Mouse (Mus musculus) fat pad, adult 2 months (tissue): ENCODE results near the gene Slc35a5.

Experiments used
- DNase-seq: peaks from one replicate; pipeline ENCODE4 v3.0.0-alpha.2; 2011; ENCODE audit warnings: low read depth, low spot score; ENCODE audit errors: extremely low read depth

Slc35a5 gene

GRCm38 (mm10) chr16:45118760-45119159 lies 39.7 kb downstream of the Slc35a5 start:
- no peak for DNase-seq

GRCm38 (mm10) chr16:45117200-45117599 lies 41.3 kb downstream of the Slc35a5 start:
- DNase-seq = no peak

DNA sequence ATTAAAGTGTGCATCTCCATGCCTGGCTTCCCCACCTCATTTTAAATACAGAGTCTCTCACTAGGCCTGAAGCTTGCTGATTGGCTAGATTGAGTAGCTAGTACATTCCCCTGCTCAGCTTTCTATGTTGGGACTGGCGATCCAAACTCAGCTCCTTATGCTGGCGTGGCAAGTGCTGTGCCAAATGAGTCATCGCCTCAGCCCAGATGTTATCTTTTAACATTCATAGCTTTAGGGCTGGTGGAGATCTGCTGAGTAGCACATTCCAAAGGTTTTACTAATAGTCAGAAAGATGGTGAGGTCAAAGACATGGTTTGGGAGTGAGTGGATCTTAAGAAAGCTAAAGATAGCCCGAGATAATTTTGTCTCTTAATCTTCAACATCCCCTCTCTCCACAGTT lies 48.0 kb downstream of the Slc35a5 start:
- peak; percentile 11 for DNase-seq

GRCm38 (mm10) chr16:45108203-45108878 lies 50.2 kb downstream of the Slc35a5 start:
- no peak for DNase-seq

GRCm38 (mm10) chr16:45104993-45105392 lies 53.5 kb downstream of the Slc35a5 start:
- DNase-seq = no peak

GRCm38 (mm10) chr16:45100892-45101291 lies 57.6 kb downstream of the Slc35a5 start:
- DNase-seq = no peak

GRCm38 (mm10) chr16:45098886-45099210 lies 59.7 kb downstream of the Slc35a5 start:
- DNase-seq = no peak

DNA sequence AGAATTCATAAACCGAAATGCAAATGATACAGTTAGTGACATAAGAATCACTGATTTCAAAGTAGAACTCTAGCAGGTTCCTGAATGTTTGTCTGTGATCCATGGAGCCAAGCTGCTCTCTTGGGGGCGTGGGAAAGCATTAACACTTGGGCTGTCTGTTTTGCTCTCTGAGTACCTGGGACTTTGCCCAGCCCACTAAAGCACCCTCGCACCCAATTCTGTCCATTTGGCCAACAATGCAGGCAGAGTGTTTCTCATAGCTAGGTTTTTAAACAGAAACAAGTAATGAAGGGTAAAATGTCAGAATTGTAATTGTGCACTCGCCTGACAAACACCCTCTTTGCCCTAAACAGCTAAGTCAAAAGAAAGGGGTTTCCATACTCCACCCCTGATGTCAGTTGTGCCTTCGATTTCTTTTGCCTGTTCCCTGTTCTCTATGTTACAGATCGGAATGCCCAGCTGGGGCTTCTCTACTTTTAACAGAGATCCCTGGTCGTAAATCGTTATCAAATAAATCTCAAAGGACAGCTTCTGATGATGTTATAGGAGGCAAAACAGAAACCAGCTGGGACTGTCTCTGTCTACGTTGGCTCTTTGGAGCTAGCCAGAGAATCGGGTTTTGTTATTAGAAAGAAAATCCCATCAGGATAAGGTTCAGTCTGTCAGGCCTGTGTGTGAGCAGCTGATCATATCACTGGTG lies 60.2 kb downstream of the Slc35a5 start:
- DNase-seq = no peak

DNA sequence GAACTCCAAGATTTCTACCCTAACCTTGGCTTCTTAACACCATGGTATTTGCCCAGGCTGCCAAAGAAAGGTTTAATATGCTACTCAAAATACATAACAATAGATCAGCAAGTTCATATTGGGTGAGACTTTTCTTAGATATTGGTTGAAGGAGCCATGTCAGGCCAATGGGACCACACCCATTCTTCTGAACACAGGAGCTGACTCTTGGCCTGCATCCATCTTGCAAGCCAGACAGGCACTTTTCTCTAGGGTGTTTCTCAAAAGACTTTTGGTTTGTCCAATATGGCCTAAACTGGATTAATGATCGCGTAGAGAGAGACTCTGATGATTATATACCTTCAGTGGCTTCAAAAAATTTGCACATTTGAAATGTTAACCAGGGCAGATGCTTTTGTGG lies 61.0 kb downstream of the Slc35a5 start:
- DNase-seq = no peak

- DNase-seq = no peak
Observed at GRCm38 (mm10) chr16:45095561-45096482, 62.7 kb downstream of the Slc35a5 start.

DNA sequence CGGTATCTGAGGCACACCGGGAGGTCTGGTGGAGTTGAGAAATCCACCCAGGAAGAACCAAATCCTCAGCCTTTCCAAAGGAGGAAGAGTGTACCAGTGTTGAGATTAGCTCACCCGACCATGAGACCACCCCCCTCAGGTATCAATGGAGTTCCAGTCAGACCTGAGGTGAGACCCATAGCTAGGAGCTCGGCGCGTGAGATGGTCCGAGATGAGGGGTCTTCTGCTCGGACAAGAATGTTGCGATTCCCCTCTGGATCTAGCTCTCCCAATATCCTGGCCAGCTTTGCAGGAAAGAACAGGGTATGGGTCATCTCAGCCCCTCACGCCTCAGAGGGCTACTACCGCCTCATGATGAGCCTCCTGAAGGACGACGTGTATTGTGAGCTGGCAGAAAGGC lies 63.5 kb downstream of the Slc35a5 start:
- no peak for DNase-seq

- DNase-seq = no peak
Observed at GRCm38 (mm10) chr16:45094136-45094756, 64.3 kb downstream of the Slc35a5 start.

DNA sequence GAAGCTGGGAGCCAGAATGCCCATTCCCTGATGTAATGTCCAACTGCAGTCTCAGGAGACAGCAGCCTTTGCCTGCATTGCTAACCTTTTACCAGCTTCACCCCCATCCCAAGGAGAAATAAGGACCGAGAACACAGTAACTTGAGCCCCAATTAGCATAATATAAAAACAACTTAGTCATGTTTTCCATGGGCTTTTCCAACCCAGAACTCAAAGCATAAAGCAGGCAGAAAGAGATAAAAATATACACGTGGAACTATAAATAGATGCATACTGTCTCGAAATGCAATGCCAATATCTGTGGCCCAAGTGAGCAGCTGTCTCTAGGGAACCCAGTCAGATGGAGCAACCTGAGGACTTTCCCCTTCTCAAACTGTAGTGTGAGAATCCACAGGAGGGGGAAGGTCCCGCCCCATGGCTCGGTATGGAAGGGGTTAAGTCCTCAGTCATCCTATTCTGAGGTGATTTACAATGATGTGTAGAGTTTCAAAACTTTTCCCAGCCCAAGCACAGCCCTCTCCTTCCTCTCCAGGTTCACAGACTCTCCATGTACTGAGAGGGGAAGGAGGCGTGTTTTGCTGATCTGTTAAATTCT lies 65.3 kb downstream of the Slc35a5 start, which contains the start of gene Ccdc80:
Gene Ccdc80 (plus strand): TSS at position 266 of the 595 bp plus-strand sequence.
- no peak for DNase-seq

GRCm38 (mm10) chr16:45090005-45090404 lies 68.5 kb downstream of the Slc35a5 start:
- no peak for DNase-seq
